Mouse (Mus musculus) olfactory bulb, adult 2 months (tissue): ENCODE data around the gene 4932414N04Rik. TPM values are rescaled to one million over a fixed set of nuclear protein-coding genes. Genes with fewer than 3 reads are reported as not detected.
"Not testable (repeated sequence)": the region's sequence is repeated elsewhere in the genome, so short reads cannot be mapped to it uniquely, and the experiment has no call there.

Experiments used
- H3K27ac ChIP-seq: fragments of 200-500 bp; 2 replicates; pipeline ENCODE4 v1.5.1; 2012; ENCODE audit warnings: low read depth, low read length; ENCODE audit not compliant: insufficient read depth
- H3K4me1 ChIP-seq: fragments of 200-500 bp; 2 replicates; pipeline ENCODE4 v1.6.1; 2012; ENCODE audit warnings: low read length; ENCODE audit not compliant: control insufficient read depth, insufficient read depth
- H3K4me3 ChIP-seq: fragments of 200-500 bp; 2 replicates; pipeline ENCODE4 v1.5.1; 2012; ENCODE audit warnings: mild to moderate bottlenecking, low read depth, low read length, moderate library complexity; ENCODE audit not compliant: insufficient read depth
- CTCF ChIP-seq: fragments of 200-500 bp; IDR thresholded peaks from 2 replicates; pipeline ENCODE4 v1.5.1; 2012; ENCODE audit warnings: low read depth, mild to moderate bottlenecking, low read length, moderate library complexity; ENCODE audit not compliant: insufficient read depth
- POLR2A ChIP-seq: fragments of 200-500 bp; IDR thresholded peaks from 2 replicates; pipeline ENCODE4 v1.6.1; 2012; ENCODE audit warnings: mild to moderate bottlenecking, low read depth, low read length, moderate library complexity; ENCODE audit not compliant: insufficient read depth
- WGBS: fragments of 180-500 bp; shearing (Covaris S2); methylation state at CpG from one replicate; pipeline ENCODE4 v1.1.7; 2018; 5-methylcytosine and 5-hydroxymethylcytosine counted together
- polyA plus RNA-seq: library from polyadenylated mRNA; stranded (reverse); fragments of >200 nt; gene quantifications from 2 replicates; pipeline ENCODE4 v1.2.4, GENCODE M21; 2012; ENCODE audit warnings: low replicate concordance; ENCODE audit not compliant: missing spikeins, insufficient read depth, insufficient read length

Gene 4932414N04Rik
- polyA plus RNA-seq: not detected in 2 replicates

GRCm38 (mm10) chr2:68656186-68656585 lies at the start of gene 4932414N04Rik:
TSS of gene 4932414N04Rik (plus strand) at chr2:68656486.
- H3K27ac ChIP-seq: not testable (repeated sequence)
- WGBS: 80% methylated on average over 2 of the region's 5 CpGs

DNA sequence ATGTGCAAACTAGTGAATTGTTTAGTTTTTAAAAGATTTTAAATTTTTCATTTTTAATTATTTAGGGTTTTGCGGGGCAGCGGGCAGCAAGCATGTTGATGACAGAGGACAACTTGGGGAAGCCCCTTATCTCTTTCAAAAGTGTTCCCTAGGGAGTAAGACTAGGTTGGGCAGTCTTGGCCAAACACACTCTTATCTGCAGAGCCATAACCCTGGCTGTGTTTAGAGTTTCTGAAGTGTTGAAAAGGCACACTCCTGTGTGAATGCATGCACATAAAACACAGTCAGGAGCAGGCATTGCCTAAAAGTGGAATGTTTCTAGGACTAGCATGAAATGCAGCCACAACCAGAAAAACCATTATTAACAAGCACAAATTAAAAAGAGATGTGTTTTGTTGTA lies 75.9 kb downstream of the 4932414N04Rik start:
- no peak overlapping the region for H3K27ac ChIP-seq
- TF ChIP-seq POLR2A (no peak), CTCF (no peak)
- no peak overlapping the region for H3K4me3 ChIP-seq
- H3K4me1 ChIP-seq: no peaks in the 10 kb centered on the region
- 99% methylated on average over 2 of the region's 2 CpGs for WGBS

More at GRCm38 (mm10) chr2:68656186-68656585, at the start of gene 4932414N04Rik:
- H3K4me3 ChIP-seq, H3K4me1 ChIP-seq: not testable (repeated sequence)

- Histone ChIP-seq H3K27ac (no peak overlapping the region), H3K4me1 (no peaks in the 10 kb centered on the region), H3K4me3 (no peak overlapping the region)
- 74% methylated on average over 5 of the region's 5 CpGs for WGBS
- TF ChIP-seq CTCF (no peak), POLR2A (no peak)
Observed at GRCm38 (mm10) chr2:68739772-68740739, 83.8 kb downstream of the 4932414N04Rik start.

GRCm38 (mm10) chr2:68744599-68744998 lies 88.3 kb downstream of the 4932414N04Rik start:
- WGBS: 87% methylated on average over 4 of the region's 4 CpGs
- H3K4me3 ChIP-seq: no peak overlapping the region
- no peaks in the 10 kb centered on the region for H3K4me1 ChIP-seq
- no peak overlapping the region for H3K27ac ChIP-seq
- no peak for TF ChIP-seq POLR2A
- no peak for TF ChIP-seq CTCF

DNA sequence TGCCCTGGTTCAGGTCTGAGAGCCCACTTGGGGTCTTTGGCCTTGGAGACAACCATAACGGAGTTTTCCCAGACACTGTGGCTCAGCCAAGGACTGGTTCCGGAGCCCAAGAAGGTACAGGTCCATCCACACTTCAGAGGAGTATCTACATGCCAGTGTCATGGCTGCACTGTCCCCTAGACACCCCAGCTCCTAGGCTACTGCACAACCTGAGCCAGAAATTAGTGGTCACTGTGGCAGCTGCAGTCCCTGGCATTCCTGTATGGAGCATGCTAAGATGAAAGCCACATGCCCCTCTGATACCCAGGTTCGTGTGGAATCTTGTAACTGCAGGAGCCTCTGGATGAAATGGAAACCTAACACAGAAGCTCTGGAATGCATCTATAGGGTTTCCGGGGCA lies 99.9 kb downstream of the 4932414N04Rik start:
- no peaks in the 10 kb centered on the region for H3K4me1 ChIP-seq
- no peak for TF ChIP-seq POLR2A
- no peak for TF ChIP-seq CTCF
- no peak overlapping the region for H3K27ac ChIP-seq
- 84% methylated on average over 4 of the region's 4 CpGs for WGBS
- no peak overlapping the region for H3K4me3 ChIP-seq

- Histone ChIP-seq H3K4me1 (no peaks in the 10 kb centered on the region), H3K27ac (no peak overlapping the region), H3K4me3 (no peak overlapping the region)
- 20% methylated on average over 6 of the region's 6 CpGs for WGBS
- no peak for TF ChIP-seq POLR2A
- 0 out of 2 replicates have a peak, but pooled peaks have one; percentile 16 for TF ChIP-seq CTCF
Observed at GRCm38 (mm10) chr2:68756793-68757192, 100.5 kb downstream of the 4932414N04Rik start.

DNA sequence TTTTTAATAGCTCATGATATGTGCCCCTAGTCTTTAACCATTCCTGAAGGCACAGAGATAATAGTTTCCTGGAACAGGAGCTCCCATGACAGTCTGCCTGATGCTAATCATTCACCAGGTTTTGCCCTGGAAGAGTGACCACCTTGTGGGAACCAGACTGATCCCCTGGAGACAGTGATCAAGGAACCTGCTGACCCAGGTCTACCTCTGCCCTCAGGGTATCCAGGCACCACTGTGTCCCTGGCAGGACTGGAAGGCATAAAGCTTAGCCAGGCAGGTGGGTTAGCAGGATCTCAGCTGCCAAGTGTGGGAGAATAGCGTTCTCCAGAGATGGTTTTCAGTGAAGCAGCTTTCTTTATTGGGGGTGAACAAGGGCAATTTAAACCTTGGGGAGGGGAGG lies 109.1 kb downstream of the 4932414N04Rik start:
- Histone ChIP-seq H3K4me1 (no peaks in the 10 kb centered on the region), H3K4me3 (no peak overlapping the region), H3K27ac (no peak overlapping the region)
- no peak for TF ChIP-seq POLR2A
- TF ChIP-seq CTCF: no peak
- WGBS: 77% methylated on average over 1 of the region's 1 CpGs

DNA sequence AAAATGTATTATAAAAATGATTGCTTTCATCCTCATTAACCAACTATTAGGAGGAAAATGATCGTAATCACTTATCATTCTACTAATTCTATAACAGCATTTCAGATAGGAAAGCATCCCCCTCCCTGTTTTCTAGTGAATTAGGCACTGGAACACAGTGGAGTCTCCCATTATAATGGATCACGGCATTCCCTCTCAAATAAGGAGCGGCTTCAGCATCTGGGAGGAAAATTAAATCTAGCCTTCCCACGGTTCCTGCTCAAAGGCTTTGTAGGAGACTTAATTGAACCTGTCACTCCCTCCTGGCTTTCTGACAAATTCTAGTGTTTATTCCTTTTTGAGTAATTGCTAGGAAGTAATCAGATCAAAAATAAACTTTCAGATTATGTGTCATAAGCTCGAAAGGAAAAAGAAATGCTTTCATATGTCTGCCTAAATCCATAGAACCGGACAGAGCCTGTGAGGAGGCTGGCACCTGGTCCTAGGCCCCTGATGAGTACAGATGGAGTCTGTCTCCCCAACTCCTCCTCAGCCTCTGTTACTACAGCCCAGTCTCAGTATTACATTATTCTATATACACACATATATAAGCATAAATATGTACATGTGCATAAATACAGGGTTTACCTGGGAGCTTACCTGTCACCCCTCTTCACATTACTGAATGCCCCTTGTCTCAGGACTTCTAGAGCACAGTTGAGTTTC lies 111.1 kb downstream of the 4932414N04Rik start:
- no peak overlapping the region for H3K27ac ChIP-seq
- H3K4me1 ChIP-seq: no peaks in the 10 kb centered on the region
- H3K4me3 ChIP-seq: no peak overlapping the region
- 37% methylated on average over 6 of the region's 6 CpGs for WGBS
- TF ChIP-seq POLR2A (no peak), CTCF (no peak)
